Mouse (Mus musculus) Muller cell, postnatal 12 days (primary cell): ENCODE data around the gene Rcan3.

Source experiments
- DNase-seq: peaks from one replicate; pipeline ENCODE4 v3.0.0-alpha.2; 2015; ENCODE audit errors: inconsistent ontology term

The Rcan3 gene

GRCm38 (mm10) chr4:135413491-135413890 is 20.2 kb downstream of the Rcan3 start:
- no peak for DNase-seq

GRCm38 (mm10) chr4:135411633-135412032 is 22.0 kb downstream of the Rcan3 start:
- peak; percentile 31 for DNase-seq

GRCm38 (mm10) chr4:135406180-135406579 is 27.5 kb downstream of the Rcan3 start:
- peak; percentile 58 for DNase-seq

GRCm38 (mm10) chr4:135404916-135405315 is 28.7 kb downstream of the Rcan3 start:
- DNase-seq = no peak

- no peak for DNase-seq
Observed at GRCm38 (mm10) chr4:135404048-135404447, 29.6 kb downstream of the Rcan3 start.

- DNase-seq = no peak
Observed at GRCm38 (mm10) chr4:135401881-135402280, 31.8 kb downstream of the Rcan3 start.

GRCm38 (mm10) chr4:135397991-135398390 is 35.7 kb downstream of the Rcan3 start, which contains the start of gene Ncmap:
Gene Ncmap, minus strand, starts transcription at chr4:135398227.
- DNase-seq = no peak

- no peak for DNase-seq
Observed at GRCm38 (mm10) chr4:135397551-135397950, 36.1 kb downstream of the Rcan3 start.

- no peak for DNase-seq
Observed at GRCm38 (mm10) chr4:135396303-135396702, 37.4 kb downstream of the Rcan3 start.

- DNase-seq = no peak
Observed at GRCm38 (mm10) chr4:135395375-135395774, 38.3 kb downstream of the Rcan3 start.

- no peak for DNase-seq
Observed at GRCm38 (mm10) chr4:135394666-135395065, 39.0 kb downstream of the Rcan3 start.

- DNase-seq = no peak
Observed at GRCm38 (mm10) chr4:135393381-135393780, 40.3 kb downstream of the Rcan3 start.

GRCm38 (mm10) chr4:135392801-135393200 is 40.9 kb downstream of the Rcan3 start:
- no peak for DNase-seq

- no peak for DNase-seq
Observed at GRCm38 (mm10) chr4:135391014-135391413, 42.6 kb downstream of the Rcan3 start.

- DNase-seq = no peak
Observed at GRCm38 (mm10) chr4:135385614-135386013, 48.0 kb downstream of the Rcan3 start.

GRCm38 (mm10) chr4:135382316-135382715 is 51.3 kb downstream of the Rcan3 start:
- peak; percentile 60 for DNase-seq

- no peak for DNase-seq
Observed at GRCm38 (mm10) chr4:135381355-135381754, 52.3 kb downstream of the Rcan3 start.

GRCm38 (mm10) chr4:135377241-135377640 is 56.4 kb downstream of the Rcan3 start:
- DNase-seq = no peak

- no peak for DNase-seq
Observed at GRCm38 (mm10) chr4:135375444-135375843, 58.2 kb downstream of the Rcan3 start.

GRCm38 (mm10) chr4:135373299-135373698 is 60.4 kb downstream of the Rcan3 start:
- DNase-seq = no peak

- DNase-seq = no peak
Observed at GRCm38 (mm10) chr4:135370372-135370771, 63.3 kb downstream of the Rcan3 start.

GRCm38 (mm10) chr4:135362828-135363227 is 70.8 kb downstream of the Rcan3 start:
- peak; percentile 20 for DNase-seq
